10 mouse cellular contexts compared by ENCODE assay signal in the genomic region with DNA sequence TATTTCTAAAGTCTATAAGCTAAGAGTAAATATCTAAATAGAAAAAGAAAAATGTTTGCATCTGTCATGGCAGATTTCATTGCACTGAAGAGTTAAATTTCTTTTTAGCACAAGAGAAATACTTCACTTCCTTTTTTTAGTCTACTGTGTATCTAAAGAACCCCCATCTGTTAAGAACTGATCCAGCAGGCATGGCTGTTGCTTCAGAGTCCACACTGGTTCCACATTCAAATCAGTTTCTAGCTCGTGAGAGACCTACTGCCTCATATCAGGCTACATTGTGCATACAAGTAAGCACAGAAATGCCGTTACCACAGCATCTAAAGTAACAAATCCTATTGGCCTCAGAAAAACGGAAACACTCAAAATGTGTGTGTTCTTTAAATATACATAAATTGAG. TPM values are rescaled to one million over a fixed set of nuclear protein-coding genes. Genes with fewer than 3 reads are reported as not detected.
A peak's percentile ranks its signal among the peaks of the same experiment; 100 is the strongest.
DNase-seq lines count a peak whose midpoint lies in the region; ATAC-seq lines count a peak whose summit lies in the region.
"Had no signal": no experiment of that assay in that cellular context is flagged by ENCODE, and none has a peak within 500 bp of the region (broad histone marks: within the 10 kb centered on the region; RNA-seq: fewer than 3 reads in every experiment).

No protein-coding gene starts in this region.

- H3K4me1 ChIP-seq in neural tube, embryonic 11.5 days (ENCODE audit: control insufficient read depth, insufficient read depth, low read length), result 0 out of 2 replicates have a peak, but pooled peaks cover 4% of the 10 kb centered on the region
- peaks cover 5% of the 10 kb centered on the region for H3K4me1 ChIP-seq in hindbrain, embryonic 16.5 days (ENCODE audit: control insufficient read depth, insufficient read depth, low read depth, low read length)
- peaks cover 10% of the 10 kb centered on the region for H3K4me1 ChIP-seq in neural tube, embryonic 15.5 days

- H3K9me3 ChIP-seq in neural tube, embryonic 11.5 days (ENCODE audit: control insufficient read depth, low read length), result no peaks in the 10 kb centered on the region
- no peaks in the 10 kb centered on the region for H3K9me3 ChIP-seq in hindbrain, embryonic 16.5 days (ENCODE audit: control insufficient read depth, low read length)
- no peaks in the 10 kb centered on the region for H3K9me3 ChIP-seq in neural tube, embryonic 15.5 days (replicated peaks)
- H3K9me3 ChIP-seq: liver, embryonic 13.5 days had no signal

- 0 out of 2 replicates have a peak overlapping the region, but pooled peaks have one; percentile 93 for H3K4me3 ChIP-seq in neural tube, embryonic 11.5 days (ENCODE audit: low read depth, low read length)
- peak overlapping the region; percentile 84 for H3K4me3 ChIP-seq in hindbrain, embryonic 16.5 days (ENCODE audit: low read length)
- peak overlapping the region; percentile 76 for H3K4me3 ChIP-seq in neural tube, embryonic 15.5 days (replicated peaks)

- H3K27ac ChIP-seq in neural tube, embryonic 11.5 days (ENCODE audit: low read depth, low read length), result no peak overlapping the region
- no peak overlapping the region for H3K27ac ChIP-seq in hindbrain, embryonic 16.5 days (ENCODE audit: low read depth, low read length)
- no peak overlapping the region for H3K27ac ChIP-seq in neural tube, embryonic 15.5 days (replicated peaks)
- H3K27ac ChIP-seq: liver, embryonic 13.5 days had no signal

- H3K36me3 ChIP-seq in neural tube, embryonic 11.5 days (ENCODE audit: control insufficient read depth, insufficient read depth, low read length), result no peaks in the 10 kb centered on the region
- no peaks in the 10 kb centered on the region for H3K36me3 ChIP-seq in hindbrain, embryonic 16.5 days (ENCODE audit: control insufficient read depth, insufficient read depth, low read length)
- no peaks in the 10 kb centered on the region for H3K36me3 ChIP-seq in neural tube, embryonic 15.5 days
- H3K36me3 ChIP-seq: liver, embryonic 13.5 days had no signal

- no peaks in the 10 kb centered on the region for H3K27me3 ChIP-seq in neural tube, embryonic 11.5 days (ENCODE audit: control insufficient read depth, insufficient read depth, low read length)
- H3K27me3 ChIP-seq in hindbrain, embryonic 16.5 days (replicated peaks; ENCODE audit: control insufficient read depth, insufficient read depth, low read length), result no peaks in the 10 kb centered on the region
- no peaks in the 10 kb centered on the region for H3K27me3 ChIP-seq in neural tube, embryonic 15.5 days (replicated peaks)

- 66% methylated on average over 3 of the region's 3 CpGs for WGBS in neural tube, embryonic 11.5 days
- WGBS in hindbrain, embryonic 16.5 days, result 22% methylated on average over 3 of the region's 3 CpGs
- 23% methylated on average over 3 of the region's 3 CpGs for WGBS in neural tube, embryonic 15.5 days

- no peak for ATAC-seq in neural tube, embryonic 11.5 days (ENCODE audit: insufficient read depth, low FRiP score, low TSS enrichment)
- ATAC-seq in hindbrain, embryonic 16.5 days, result no peak
- no peak for ATAC-seq in neural tube, embryonic 15.5 days (ENCODE audit: low FRiP score)

- peak overlapping the region; percentile 83 for H3K4me2 ChIP-seq in neural tube, embryonic 11.5 days (ENCODE audit: low read depth)
- peak overlapping the region; percentile 75 for H3K4me2 ChIP-seq in hindbrain, embryonic 16.5 days (ENCODE audit: low read length)
- H3K4me2 ChIP-seq in neural tube, embryonic 15.5 days, result peak overlapping the region; percentile 89

- no peak overlapping the region for H3K9ac ChIP-seq in neural tube, embryonic 11.5 days (ENCODE audit: low read length)
- peak overlapping the region; percentile 18; the same call in 1 of the 2 replicates for H3K9ac ChIP-seq in hindbrain, embryonic 16.5 days (ENCODE audit: low read depth, low read length)
- 0 out of 2 replicates have a peak overlapping the region, but pooled peaks have one; percentile 17 for H3K9ac ChIP-seq in neural tube, embryonic 15.5 days (replicated peaks)
- H3K9ac ChIP-seq: liver, embryonic 13.5 days had no signal

- peak; percentile 3 for DNase-seq in embryo, embryonic 11 days
- DNase-seq in embryo, embryonic 9.5 days (ENCODE audit: extremely low spot score), result no peak
- no peak for DNase-seq in neural tube, embryonic 11.5 days (ENCODE audit: low spot score)
- no peak for DNase-seq in neural tube, embryonic 10.5 days (ENCODE audit: extremely low spot score, low spot score)
- no peak for DNase-seq in kidney, postnatal 36 days
- DNase-seq in cerebellum, adult 8-10 months, result no peak
- DNase-seq: heart, postnatal 14 days; liver, embryonic 13.5 days had no signal

RNA-seq across cellular contexts. Expression of a gene that starts 2.5 kb away (rescaled TPM):
- polyA plus RNA-seq in neural tube, embryonic 11.5 days (2014; fragmentation: Nextera tagmentation; extraction: Ambion mirVana), result 18.5 and 18.8 TPM in 2 replicates
- polyA plus RNA-seq in hindbrain, embryonic 16.5 days (2015; fragmentation: Nextera tagmentation; extraction: Ambion mirVana), result 54.2 and 57.2 TPM in 2 replicates
- 49.5 and 55.4 TPM in 2 replicates for polyA plus RNA-seq in neural tube, embryonic 15.5 days (2015; fragmentation: Nextera tagmentation; extraction: Ambion mirVana)
